Mouse (Mus musculus) stomach, postnatal 0 days (tissue): ENCODE results near the gene Pik3r2. TPM values are rescaled to one million over a fixed set of nuclear protein-coding genes. Genes with fewer than 3 reads are reported as not detected.

ENCODE experiments used
- ATAC-seq: fragments of 200-750 bp; cut with Nextera tagmentation; 2 replicates; pipeline ENCODE4 v1.8.0; 2017; ENCODE audit not compliant: low FRiP score, low TSS enrichment
- DNase-seq: peaks from one replicate; pipeline ENCODE4 v3.0.0-alpha.2; 2016; ENCODE audit warnings: low spot score
- H3K27ac ChIP-seq: fragments of 300-500 bp; sonication (generic); replicated peaks from 2 replicates; pipeline ENCODE4 v1.5.1; 2014; ENCODE audit warnings: mild to moderate bottlenecking, control low read depth
- H3K27me3 ChIP-seq: fragments of 300-500 bp; sonication (generic); 2 replicates; pipeline ENCODE4 v1.6.1; 2014; ENCODE audit warnings: low read length; ENCODE audit not compliant: control insufficient read depth, insufficient read depth
- H3K36me3 ChIP-seq: fragments of 300-500 bp; sonication (generic); 2 replicates; pipeline ENCODE4 v1.6.1; 2014; ENCODE audit warnings: low read length, mixed read lengths; ENCODE audit not compliant: control insufficient read depth, insufficient read depth
- H3K4me1 ChIP-seq: fragments of 300-500 bp; sonication (generic); replicated peaks from 2 replicates; pipeline ENCODE4 v1.6.1; 2014; ENCODE audit warnings: antibody characterized with exemption; ENCODE audit not compliant: control insufficient read depth, insufficient read depth
- H3K4me2 ChIP-seq: fragments of 300-500 bp; sonication (generic); replicated peaks from 2 replicates; pipeline ENCODE4 v1.6.1; 2014; ENCODE audit warnings: low read depth, mild to moderate bottlenecking, control low read depth, moderate library complexity
- H3K4me3 ChIP-seq: fragments of 300-500 bp; sonication (generic); 2 replicates; pipeline ENCODE4 v1.5.1; 2014; ENCODE audit warnings: low read depth, low read length, control low read depth
- H3K9ac ChIP-seq: fragments of 300-500 bp; sonication (generic); 2 replicates; pipeline ENCODE4 v1.6.1; 2014; ENCODE audit warnings: mild to moderate bottlenecking, low read length, control low read depth, mixed read lengths
- H3K9me3 ChIP-seq: fragments of 300-500 bp; sonication (generic); 2 replicates; pipeline ENCODE4 v1.6.1; 2016; ENCODE audit warnings: low read length; ENCODE audit not compliant: control insufficient read depth
- CTCF ChIP-seq: IDR thresholded peaks from 2 replicates; pipeline ENCODE4 v1.5.1; 2016; ENCODE audit warnings: antibody characterized with exemption, low read depth, mild to moderate bottlenecking, moderate library complexity
- EP300 ChIP-seq: optimal IDR thresholded peaks from 2 replicates; pipeline ENCODE3; 2016; ENCODE audit warnings: antibody characterized with exemption
- WGBS: fragments of 180-500 bp; shearing (Covaris S2); extraction: QIAGEN DNeasy Blood & Tissue Kit; methylation state at CpG from one replicate; pipeline ENCODE4 v1.1.7; 2014; 5-methylcytosine and 5-hydroxymethylcytosine counted together
- polyA plus RNA-seq: library from polyadenylated mRNA; unstranded; fragments of >200 nt; fragmentation: Nextera tagmentation; extraction: Ambion mirVana; gene quantifications from 2 replicates; pipeline ENCODE4 v1.2.1, GENCODE M21; 2015

Pik3r2 gene
- polyA plus RNA-seq, 1 experiment from 2014 or later = 36.8 TPM

DNA sequence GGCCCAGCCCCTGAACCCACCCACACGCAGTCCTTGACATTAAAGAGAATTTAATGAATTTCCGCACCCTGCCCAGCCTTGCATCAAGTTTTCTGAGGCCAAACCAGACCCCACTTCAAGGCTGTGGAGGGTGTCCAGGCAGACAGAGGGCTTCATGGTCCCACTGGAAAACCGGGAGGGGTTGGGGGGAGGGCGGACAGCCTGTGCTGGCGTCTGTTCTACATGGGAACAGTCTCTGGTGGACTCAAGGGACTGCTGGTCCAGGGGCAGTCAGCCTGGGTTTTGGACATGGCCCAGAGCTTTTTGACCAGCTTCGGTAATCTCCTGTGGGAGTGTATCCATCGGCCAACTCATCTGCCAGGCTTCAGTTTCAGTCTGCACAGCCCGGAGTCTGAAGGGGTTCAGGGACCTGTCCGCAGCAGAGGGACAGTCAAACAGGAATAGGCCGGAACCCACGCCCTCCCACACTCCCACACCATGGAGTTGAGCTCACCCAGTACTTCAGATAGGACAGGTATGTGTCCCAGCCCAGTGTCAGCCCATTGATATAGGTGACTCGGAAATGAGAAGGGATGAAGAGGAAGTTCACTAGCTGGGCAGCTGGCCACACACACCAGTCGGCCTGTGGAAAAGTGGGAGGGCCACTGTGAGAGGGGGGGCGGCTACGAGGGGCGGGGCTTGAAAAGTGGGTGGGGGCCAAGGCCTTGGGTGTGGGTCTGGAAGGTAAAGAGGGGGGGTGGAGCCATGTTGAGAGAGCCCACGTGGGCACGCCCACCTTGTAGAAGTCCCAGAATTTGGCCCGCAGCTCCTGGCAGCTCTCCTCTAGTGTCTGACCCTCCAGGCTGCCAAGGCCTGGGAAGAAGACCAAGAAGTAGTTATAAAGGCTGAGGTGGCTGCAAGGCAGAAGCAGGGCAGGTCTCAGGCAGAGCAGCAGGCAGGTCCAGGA is 17.6 kb downstream of the Pik3r2 start:
- Histone ChIP-seq H3K9me3 (no peaks in the 10 kb centered on the region), H3K36me3 (peaks cover 7% of the 10 kb centered on the region), H3K4me1 (peaks cover 5% of the 10 kb centered on the region; the same call in 1 of the 2 replicates), H3K27ac (peak overlapping the region; percentile 67; the same call in 1 of the 2 replicates), H3K4me3 (no peak overlapping the region), H3K9ac (peak overlapping the region; percentile 45; the same call in 1 of the 2 replicates), H3K27me3 (no peaks in the 10 kb centered on the region), H3K4me2 (no peak overlapping the region)
- DNase-seq = peak; percentile 73
- TF ChIP-seq EP300 (no peak), CTCF (no peak)
- no peak for ATAC-seq
- WGBS = 57% methylated on average over 19 of the region's 19 CpGs

DNA sequence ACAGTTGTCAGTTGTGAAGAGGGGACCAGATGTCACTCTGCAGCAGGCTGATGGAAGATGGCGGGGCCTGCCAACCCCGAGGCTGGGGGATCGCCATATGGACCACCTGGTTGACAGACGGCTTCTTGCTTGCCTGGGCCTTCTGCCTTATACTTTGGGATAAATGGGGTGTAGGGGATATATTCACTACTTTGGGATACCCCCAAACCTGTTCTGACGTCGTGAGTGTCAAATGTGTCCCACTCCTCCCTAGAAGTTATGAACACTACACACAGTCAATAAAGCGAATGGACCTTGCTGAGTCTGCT is 18.3 kb downstream of the Pik3r2 start:
- peak overlapping the region; percentile 18; the same call in 1 of the 2 replicates for H3K27ac ChIP-seq
- H3K4me3 ChIP-seq = no peak overlapping the region
- H3K4me2 ChIP-seq = no peak overlapping the region
- ATAC-seq (no peak), DNase-seq (peak; percentile 11)
- WGBS = 86% methylated on average over 7 of the region's 7 CpGs
- H3K4me1 ChIP-seq = peaks cover 7% of the 10 kb centered on the region; the same call in 1 of the 2 replicates
- no peak for TF ChIP-seq CTCF
- no peak for TF ChIP-seq EP300
- no peaks in the 10 kb centered on the region for H3K9me3 ChIP-seq
- 0 out of 2 replicates have a peak overlapping the region, but pooled peaks have one; percentile 8 for H3K9ac ChIP-seq
- peaks cover 7% of the 10 kb centered on the region for H3K36me3 ChIP-seq
- no peaks in the 10 kb centered on the region for H3K27me3 ChIP-seq

DNA sequence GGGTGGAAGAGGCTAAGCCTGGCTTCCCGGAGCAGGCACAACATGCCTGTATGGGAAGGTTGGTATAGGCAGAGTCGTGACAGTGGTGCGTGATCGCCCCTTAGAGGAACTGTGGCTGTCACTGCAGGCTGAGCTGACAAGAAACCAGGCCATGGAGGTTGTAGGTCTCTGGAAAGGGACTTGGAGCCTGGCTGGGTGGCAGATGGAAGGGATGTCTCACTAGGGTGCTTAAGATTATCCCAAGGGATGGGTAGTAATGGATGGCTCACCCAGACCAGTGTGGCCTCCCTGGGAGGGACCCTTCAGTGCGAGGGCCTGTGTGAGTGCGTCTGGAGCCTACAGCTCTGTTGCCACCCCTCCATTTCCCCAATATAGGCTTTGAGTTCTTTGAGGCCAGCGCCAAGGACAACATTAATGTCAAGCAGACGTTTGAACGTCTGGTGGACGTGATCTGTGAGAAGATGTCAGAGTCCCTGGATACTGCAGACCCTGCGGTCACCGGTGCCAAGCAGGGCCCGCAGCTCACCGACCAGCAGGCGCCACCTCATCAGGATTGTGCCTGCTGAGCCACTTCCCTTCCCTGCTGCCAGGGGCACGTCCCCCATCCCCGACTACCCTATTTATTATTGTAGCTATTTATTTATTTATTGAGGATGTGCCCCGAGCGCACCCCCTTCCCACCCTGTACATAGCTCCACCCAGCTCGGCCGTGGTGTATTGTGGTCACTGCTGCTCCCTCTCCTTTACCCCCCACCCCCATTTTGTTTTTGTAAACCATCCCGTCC is 18.8 kb downstream of the Pik3r2 start:
- peak overlapping the region; percentile 18; the same call in 1 of the 2 replicates for H3K27ac ChIP-seq
- TF ChIP-seq CTCF (peak; percentile 72), EP300 (no peak)
- peak overlapping the region; percentile 38; the same call in 1 of the 2 replicates for H3K9ac ChIP-seq
- DNase-seq (peak; percentile 62), ATAC-seq (no peak)
- H3K4me3 ChIP-seq = no peak overlapping the region
- no peaks in the 10 kb centered on the region for H3K27me3 ChIP-seq
- 73% methylated on average over 22 of the region's 22 CpGs for WGBS
- no peaks in the 10 kb centered on the region for H3K9me3 ChIP-seq
- peaks cover 3% of the 10 kb centered on the region for H3K36me3 ChIP-seq
- no peak overlapping the region for H3K4me2 ChIP-seq
- H3K4me1 ChIP-seq = peaks cover 7% of the 10 kb centered on the region; the same call in 1 of the 2 replicates

DNA sequence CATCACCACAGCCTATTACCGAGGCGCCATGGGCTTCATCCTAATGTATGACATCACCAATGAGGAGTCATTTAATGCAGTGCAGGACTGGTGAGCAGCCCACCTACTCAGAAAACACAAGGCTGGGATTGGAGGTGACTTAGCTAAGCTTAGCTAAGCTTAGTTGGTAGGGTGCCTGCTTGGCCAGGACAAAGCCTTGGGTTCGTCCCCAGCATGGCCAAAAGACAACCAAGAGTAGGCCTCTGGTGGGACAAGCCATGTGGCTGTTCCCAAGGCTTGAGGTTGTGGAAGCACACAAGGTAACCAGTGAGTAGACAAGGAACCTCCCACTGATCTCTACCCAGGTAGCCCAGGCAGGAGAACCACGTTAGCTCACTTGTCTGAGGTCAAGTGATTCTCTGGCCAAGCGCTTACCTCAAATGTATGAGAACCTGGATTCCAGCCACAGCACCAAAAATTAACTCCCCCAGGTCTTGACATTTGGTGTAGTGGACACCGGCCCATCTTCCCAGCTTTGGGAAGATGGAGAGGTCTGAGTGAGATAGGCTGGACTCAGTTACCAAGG is 20.0 kb downstream of the Pik3r2 start:
- Histone ChIP-seq H3K36me3 (no peaks in the 10 kb centered on the region; the same call in 1 of the 2 replicates), H3K4me2 (no peak overlapping the region), H3K9me3 (no peaks in the 10 kb centered on the region), H3K9ac (0 out of 2 replicates have a peak overlapping the region, but pooled peaks have one; percentile 8), H3K27me3 (no peaks in the 10 kb centered on the region), H3K27ac (no peak overlapping the region), H3K4me3 (no peak overlapping the region), H3K4me1 (peaks cover 7% of the 10 kb centered on the region; the same call in 1 of the 2 replicates)
- WGBS = 96% methylated on average over 6 of the region's 6 CpGs
- ATAC-seq (no peak), DNase-seq (peak; percentile 12)
- TF ChIP-seq EP300 = no peak

DNA sequence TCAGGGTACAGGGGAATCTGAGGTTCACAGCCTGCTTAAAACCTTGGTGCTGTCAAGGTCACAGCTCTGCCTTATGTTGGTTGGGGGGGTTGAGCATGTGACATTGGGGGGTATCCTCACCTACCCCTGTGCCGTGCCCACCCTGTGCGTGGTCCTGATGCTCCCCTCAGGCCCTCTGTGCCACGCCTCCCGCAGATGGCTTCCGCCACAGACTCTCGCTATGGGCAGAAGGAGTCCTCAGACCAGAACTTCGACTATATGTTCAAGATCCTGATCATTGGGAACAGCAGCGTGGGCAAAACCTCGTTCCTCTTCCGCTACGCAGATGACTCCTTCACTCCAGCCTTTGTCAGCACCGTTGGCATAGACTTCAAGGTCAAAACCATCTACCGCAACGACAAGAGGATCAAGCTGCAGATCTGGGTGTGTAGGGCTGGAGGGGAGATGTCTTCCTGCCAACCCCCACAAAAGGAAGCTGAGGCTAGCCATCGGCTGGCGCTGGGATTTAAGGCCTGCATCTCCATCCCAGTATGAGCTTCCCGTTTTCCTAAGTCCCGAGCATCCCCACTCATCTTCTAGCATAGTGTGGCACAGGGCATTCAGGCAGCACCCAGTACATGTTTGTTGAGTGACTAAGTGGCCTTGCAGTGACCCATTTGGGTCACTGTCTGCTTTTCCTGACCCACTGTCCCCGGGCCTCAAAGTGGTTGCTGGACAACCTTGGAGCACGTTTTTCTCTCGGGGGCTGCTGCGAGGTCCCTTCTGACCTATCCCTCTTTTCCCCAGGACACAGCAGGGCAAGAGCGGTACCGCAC is 20.6 kb downstream of the Pik3r2 start:
- ATAC-seq (no peak), DNase-seq (peak; percentile 16)
- Histone ChIP-seq H3K9ac (peak overlapping the region; percentile 83; the same call in 1 of the 2 replicates), H3K9me3 (no peaks in the 10 kb centered on the region), H3K4me3 (no peak overlapping the region; the same call in 1 of the 2 replicates), H3K27me3 (no peaks in the 10 kb centered on the region), H3K36me3 (no peaks in the 10 kb centered on the region; the same call in 1 of the 2 replicates), H3K27ac (no peak overlapping the region), H3K4me2 (peak overlapping the region; percentile 96), H3K4me1 (peaks cover 7% of the 10 kb centered on the region; the same call in 1 of the 2 replicates)
- TF ChIP-seq CTCF (no peak), EP300 (no peak)
- 85% methylated on average over 24 of the region's 24 CpGs for WGBS
